Mouse (Mus musculus): ENCODE measurements at regions not wholly inside any gene's neighbourhood (a gene's known extent, or its start where the extent isn't known, plus 50 kb on each side); places are given as distances from the start of the nearest gene placed in this dataset.

DNA sequence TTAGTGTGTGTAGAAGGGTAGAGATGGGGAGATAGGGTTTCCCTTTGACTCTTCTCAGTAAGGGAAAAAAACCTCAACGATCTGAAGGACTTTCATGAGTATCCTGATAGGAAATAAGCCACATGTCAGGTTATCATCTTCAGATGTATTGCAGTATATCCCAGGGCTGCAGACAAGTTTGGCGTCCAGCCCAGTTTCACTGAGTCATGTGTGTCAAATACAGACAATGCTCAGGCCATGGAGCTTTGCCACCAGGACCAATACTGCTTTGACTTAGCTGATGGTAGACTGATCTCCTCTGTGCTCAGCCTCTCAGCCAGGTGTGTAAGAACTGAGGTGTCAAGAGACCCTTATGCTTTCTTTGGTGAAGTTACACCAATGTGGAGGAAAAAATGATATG lies 62.9 kb downstream of the Cst10 start:
- no peak for DNase-seq

GRCm38 (mm10) chr2:149472411-149472810 lies 67.6 kb downstream of the Cst10 start:
- no peak for DNase-seq

GRCm38 (mm10) chr2:149493280-149493988 lies 88.6 kb downstream of the Cst10 start:
- DNase-seq, result no peak

DNA sequence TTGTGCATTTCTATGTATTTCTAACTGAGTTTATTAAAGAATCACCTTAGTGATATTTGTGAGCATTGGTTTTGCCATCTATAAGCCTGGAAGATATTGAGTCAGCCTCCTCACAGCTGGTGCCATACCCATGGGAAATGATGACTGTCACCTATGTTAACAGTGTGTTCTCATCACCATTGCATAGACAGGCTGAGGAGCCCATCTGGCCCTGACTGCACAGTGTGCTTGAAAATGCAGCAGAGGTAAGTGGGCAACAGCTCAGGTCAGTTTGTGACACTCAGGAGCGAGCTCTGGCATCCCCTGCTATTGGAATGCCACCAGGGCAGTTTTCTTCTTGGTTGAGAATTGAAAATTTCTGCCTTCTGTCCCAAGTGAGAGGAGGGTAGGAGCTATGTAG lies 108.0 kb downstream of the Cst10 start:
- DNase-seq, result no peak

- DNase-seq, result no peak
Measured at GRCm38 (mm10) chr2:149524424-149524823, 119.6 kb downstream of the Cst10 start.

DNA sequence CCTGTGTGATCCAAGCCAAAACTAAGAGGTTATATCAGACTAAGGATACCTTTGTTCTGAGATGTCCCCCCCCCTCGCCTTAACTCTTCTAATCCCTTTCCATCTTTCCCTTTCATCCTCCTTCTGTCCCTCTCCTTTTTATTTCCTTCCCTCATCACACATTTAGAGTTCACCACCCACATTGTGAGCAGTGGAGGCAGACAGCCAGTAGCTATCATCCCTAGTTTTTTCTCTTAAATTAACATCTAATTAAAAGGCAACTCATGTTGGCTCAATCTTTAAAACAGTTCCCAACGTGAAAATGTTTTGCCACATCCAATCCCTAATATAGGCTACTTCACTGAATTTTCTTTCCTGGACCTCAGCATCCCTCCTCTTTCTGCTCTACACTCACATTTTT lies 138.0 kb downstream of the Cst10 start:
- no peak for DNase-seq

- no peak for DNase-seq
Measured at GRCm38 (mm10) chr2:149545708-149546107, 140.9 kb downstream of the Cst10 start.

GRCm38 (mm10) chr2:149546639-149547200 lies 141.9 kb downstream of the Cst10 start:
- DNase-seq, result no peak

- no peak for DNase-seq
Measured at GRCm38 (mm10) chr2:149555209-149555608, 150.4 kb downstream of the Cst10 start.

GRCm38 (mm10) chr2:149573773-149574172 lies 168.9 kb downstream of the Cst10 start:
- no peak for DNase-seq

DNA sequence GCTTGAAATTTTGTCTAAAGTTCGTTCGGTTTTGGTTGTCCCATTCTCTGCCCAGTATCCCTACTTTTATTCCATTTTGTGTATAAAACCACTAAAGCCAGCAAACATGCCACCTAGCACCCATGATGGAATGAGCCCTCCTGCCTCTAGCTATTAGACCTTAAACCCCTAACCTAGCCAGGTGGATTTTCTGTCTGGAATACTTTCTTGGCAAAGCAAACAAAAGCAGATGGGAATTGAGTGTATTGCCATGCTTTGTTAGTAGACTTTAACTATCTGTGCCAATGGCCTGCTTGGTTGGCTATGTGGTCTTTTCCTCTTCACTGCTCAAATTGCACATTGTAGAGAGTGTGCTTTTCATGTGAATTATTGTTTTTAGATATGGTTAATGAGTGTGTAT lies 197.7 kb downstream of the Cst10 start:
- DNase-seq, result no peak

DNA sequence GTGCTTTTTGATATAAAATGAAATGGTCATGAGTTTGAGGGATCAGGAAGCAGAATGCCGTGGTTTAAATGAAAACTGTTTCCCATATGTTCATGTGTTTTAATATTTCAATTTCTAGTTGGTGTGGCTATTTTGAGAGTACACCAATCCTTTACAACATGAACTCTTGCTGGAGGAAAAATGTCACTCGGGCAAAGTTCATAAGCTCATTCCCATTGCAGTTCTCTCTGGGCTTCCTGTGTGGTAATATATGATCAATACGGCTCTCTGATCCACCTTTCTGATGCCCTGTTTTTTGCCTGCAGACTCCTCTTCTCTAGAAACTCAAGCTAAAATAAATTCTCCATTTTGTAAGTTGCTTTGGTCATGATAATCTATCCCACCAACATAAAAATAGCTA lies 208.5 kb downstream of the Cst10 start:
- no peak for DNase-seq

GRCm38 (mm10) chr2:149614078-149614939 lies 209.5 kb downstream of the Cst10 start:
- DNase-seq, result no peak

GRCm38 (mm10) chr2:149625626-149626025 lies 203.4 kb upstream of the Syndig1 start:
- peak; percentile 6 for DNase-seq

DNA sequence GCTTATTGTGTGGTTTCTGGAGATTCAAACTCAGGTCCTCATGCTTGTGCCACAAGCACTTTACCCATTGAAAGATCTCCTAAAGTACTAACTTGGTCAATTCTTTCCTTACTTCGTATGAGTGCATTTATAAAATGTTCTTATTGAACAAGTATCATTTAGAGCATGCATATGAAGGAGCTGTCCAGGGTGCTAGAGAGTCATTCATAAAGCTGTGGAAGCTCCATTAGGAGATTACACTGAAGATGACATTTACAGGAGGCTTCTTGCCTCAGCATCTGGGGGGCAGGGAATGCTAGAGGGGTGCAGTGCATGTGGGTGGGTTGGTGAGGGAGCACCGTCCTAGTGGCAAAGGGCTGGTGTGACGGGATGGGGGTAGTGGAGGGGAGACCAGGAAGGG lies 187.8 kb upstream of the Syndig1 start:
- no peak for DNase-seq

DNA sequence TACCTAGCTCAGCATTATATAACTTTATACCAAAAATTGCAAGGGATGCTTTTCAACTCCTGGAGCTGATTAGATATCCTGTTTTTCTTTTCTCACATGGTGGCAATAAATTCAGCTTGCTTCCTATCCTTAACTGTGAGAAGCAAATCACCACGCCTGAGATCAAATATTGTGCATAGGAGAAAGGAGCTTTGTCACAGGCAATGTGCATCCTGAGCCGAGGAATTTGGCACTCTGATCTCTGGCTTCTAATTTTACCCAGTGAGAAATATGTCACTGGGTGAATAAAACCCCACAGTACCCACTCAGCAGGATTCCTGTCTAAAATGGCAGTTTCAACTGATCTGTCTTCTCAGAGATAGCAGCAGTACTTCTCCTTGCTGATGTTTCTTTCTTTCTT lies 177.2 kb upstream of the Syndig1 start:
- DNase-seq, result no peak

DNA sequence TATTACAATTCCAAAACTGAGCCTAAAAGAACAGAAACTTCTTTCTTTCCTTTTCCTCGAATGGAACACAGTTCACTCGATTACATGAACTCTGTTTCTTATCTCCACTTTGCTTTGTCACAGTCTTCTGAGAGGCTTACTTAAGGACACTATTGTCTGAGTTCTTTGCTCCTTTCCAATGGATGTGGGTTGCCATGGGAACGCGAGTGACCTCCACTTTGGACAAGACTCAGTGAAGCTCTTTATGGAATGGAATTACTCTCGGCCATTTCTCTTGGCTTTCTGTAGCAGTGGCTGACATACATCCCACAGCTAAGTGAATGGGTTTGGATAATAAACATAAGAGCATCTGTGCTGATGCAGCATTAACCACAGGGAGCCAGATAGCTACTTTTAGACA lies 167.9 kb upstream of the Syndig1 start:
- no peak for DNase-seq

GRCm38 (mm10) chr2:149664377-149664776 lies 164.6 kb upstream of the Syndig1 start:
- DNase-seq, result no peak

GRCm38 (mm10) chr2:149666412-149666811 lies 162.6 kb upstream of the Syndig1 start:
- no peak for DNase-seq

GRCm38 (mm10) chr2:149671870-149672269 lies 157.1 kb upstream of the Syndig1 start:
- no peak for DNase-seq

- peak; percentile 11 for DNase-seq
Measured at GRCm38 (mm10) chr2:149679822-149680459, 149.1 kb upstream of the Syndig1 start.

DNA sequence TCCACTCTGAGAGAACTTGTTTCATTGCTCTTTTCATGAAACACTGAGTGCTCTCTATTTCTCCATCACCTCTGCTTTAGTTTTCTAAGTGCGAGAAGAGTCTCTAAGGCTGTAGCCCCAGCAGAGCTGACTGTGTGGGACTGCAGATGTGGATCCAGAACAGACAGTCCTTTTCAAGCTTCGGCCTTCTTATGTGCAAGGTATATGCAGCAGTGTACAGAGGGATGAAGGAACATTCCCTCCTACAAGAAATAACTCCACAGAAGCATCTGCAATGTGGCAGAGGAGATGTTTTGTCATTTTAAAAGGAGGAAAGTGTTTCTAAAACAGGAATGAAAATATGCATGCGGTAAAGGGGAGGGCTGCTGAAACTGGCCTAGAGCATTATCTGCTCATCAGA lies 106.7 kb upstream of the Syndig1 start:
- no peak for DNase-seq

- no peak for DNase-seq
Measured at GRCm38 (mm10) chr2:149724279-149724678, 104.7 kb upstream of the Syndig1 start.

DNA sequence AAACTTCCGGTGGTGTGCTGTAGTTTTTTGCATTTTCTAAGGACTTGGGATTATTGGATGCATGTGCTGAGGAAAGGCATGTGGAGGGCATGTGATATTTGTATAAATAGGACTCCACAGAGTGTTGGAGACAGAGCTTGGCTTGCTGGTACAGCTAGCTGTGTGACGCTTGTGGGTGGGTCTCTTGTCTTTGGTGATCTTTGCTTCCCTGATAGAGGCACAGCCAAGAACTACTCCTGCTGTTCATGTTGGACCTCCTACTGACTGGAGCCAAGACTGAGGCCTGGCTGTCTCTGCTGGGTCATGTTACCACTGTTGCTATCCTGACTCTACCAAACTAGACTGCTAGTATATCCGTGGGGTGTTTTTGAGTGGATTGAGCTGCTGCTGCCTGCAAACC lies 103.1 kb upstream of the Syndig1 start:
- DNase-seq, result no peak
